Mouse (Mus musculus) left cerebral cortex, adult 2 months (tissue): ENCODE data around the gene Sik3. TPM values are rescaled to one million over a fixed set of nuclear protein-coding genes. Genes with fewer than 3 reads are reported as not detected.

Experiments
- DNase-seq, 2 experiments: peaks; one replicate each; pipeline ENCODE4 v3.0.0; 2021 to 2022; ENCODE audit warnings: low spot score in 2 of 2, mixed read lengths in 1 of 2; ENCODE audit errors: extremely low spot score in 1 of 2
- H3K27ac ChIP-seq: fragments of 200-600 bp; 2 replicates; pipeline ENCODE4 v1.8.1; 2022
- H3K4me3 ChIP-seq: fragments of 200-600 bp; 2 replicates; pipeline ENCODE4 v1.8.1; 2022
- CTCF ChIP-seq: fragments of 200-600 bp; IDR thresholded peaks from 2 replicates; pipeline ENCODE4 v1.8.1; 2022; ENCODE audit warnings: antibody characterized with exemption, mild to moderate bottlenecking, moderate library complexity
- intact Hi-C: fragments of 180-260 bp; cut with DNase I; formaldehyde crosslinking; loops from one replicate; pipeline ENCODE4 v1.15.1; 2025
- total RNA-seq, 2 experiments: library from RNA; stranded (reverse); gene quantifications; 2 replicates each; pipeline ENCODE4 v1.2.3; 2021

The Sik3 gene
- total RNA-seq, 2 experiments from 2014 or later: 122 to 127 TPM

- no peak for TF ChIP-seq CTCF
- no peak overlapping the region for H3K27ac ChIP-seq
Measured at GRCm38 (mm10) chr9:46191234-46191633, 178.6 kb downstream of the Sik3 start.

GRCm38 (mm10) chr9:46191644-46192043, 179.0 kb downstream of the Sik3 start:
- no peak for DNase-seq
- peak; percentile 70 for TF ChIP-seq CTCF
- no peak overlapping the region for H3K4me3 ChIP-seq
- intact Hi-C loops: loop anchor here (1.0 to 5.0 kb wide), 2 partner anchors 109 to 187 kb away; no protein-coding TSS in a partner anchor
- no peak overlapping the region for H3K27ac ChIP-seq

More at GRCm38 (mm10) chr9:46191234-46191633, 178.6 kb downstream of the Sik3 start:
- DNase-seq: no peak
- H3K4me3 ChIP-seq: no peak overlapping the region
- intact Hi-C loops: loop anchor here (1.0 to 5.0 kb wide), 2 partner anchors 109 to 187 kb away; no protein-coding TSS in a partner anchor

DNA sequence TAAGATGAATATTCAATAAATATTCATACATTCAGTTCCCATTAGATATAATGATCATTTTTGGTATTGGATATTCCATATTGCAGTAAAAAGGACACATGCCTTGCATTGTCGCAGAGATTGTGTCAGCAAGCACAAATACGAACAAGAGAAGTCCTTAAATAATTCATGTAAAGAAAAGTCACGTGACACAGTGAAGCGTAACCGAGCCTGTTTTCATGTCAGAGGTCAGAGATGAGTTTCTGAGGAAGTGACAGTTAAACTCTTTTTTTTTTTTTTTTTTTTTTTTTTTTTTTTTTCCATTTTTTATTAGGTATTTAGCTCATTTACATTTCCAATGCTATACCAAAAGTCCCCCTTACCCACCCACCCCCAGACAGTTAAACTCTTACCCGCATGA, 180.0 kb downstream of the Sik3 start:
- Histone ChIP-seq H3K27ac (no peak overlapping the region), H3K4me3 (no peak overlapping the region)
- no peak for DNase-seq
- intact Hi-C loops: loop anchor here (5.0 kb wide), 1 partner anchor 110 kb away; no protein-coding TSS in a partner anchor
- TF ChIP-seq CTCF: no peak

GRCm38 (mm10) chr9:46194809-46195208, 182.2 kb downstream of the Sik3 start:
- H3K4me3 ChIP-seq: no peak overlapping the region
- H3K27ac ChIP-seq: no peak overlapping the region
- TF ChIP-seq CTCF: no peak
- intact Hi-C loops: loop anchor here (5.0 kb wide), 1 partner anchor 113 kb away; no protein-coding TSS in a partner anchor
- no peak for DNase-seq

GRCm38 (mm10) chr9:46196699-46197169, 184.1 kb downstream of the Sik3 start:
- intact Hi-C loops: no loop called here
- DNase-seq: no peak
- H3K4me3 ChIP-seq: no peak overlapping the region
- H3K27ac ChIP-seq: no peak overlapping the region
- TF ChIP-seq CTCF: no peak

GRCm38 (mm10) chr9:46198461-46198860, 185.8 kb downstream of the Sik3 start:
- intact Hi-C loops: no loop called here
- peak; percentile 36 to 45 for DNase-seq
- Histone ChIP-seq H3K4me3 (no peak overlapping the region), H3K27ac (no peak overlapping the region)
- no peak for TF ChIP-seq CTCF

- TF ChIP-seq CTCF: no peak
- H3K4me3 ChIP-seq: no peak overlapping the region
- intact Hi-C loops: no loop called here
- DNase-seq: no peak
- no peak overlapping the region for H3K27ac ChIP-seq
Measured at GRCm38 (mm10) chr9:46198936-46199335, 186.3 kb downstream of the Sik3 start.

DNA sequence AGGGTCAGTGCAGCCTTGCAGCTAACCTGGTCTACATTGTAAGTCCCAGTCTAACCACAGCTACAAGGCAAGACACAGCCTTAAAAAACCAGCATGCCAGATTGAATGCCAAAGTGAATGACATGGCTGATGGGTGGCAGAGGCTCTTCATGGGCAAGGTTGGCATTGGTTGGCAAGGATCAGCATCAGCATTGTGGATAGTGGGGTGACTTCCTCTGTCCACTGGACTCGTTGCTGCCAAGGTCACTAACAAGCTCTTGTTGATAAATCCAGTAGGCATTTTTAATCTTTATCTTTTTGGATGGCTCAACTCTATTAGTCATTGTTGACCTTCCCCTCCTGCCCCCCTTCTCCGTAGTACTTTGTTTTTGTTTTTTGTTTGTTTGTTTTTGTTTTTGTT, 187.0 kb downstream of the Sik3 start:
- Histone ChIP-seq H3K4me3 (no peak overlapping the region), H3K27ac (no peak overlapping the region)
- TF ChIP-seq CTCF: no peak
- DNase-seq: no peak
- intact Hi-C loops: loop anchor here (5.0 kb wide), 1 partner anchor 48 kb away; no protein-coding TSS in a partner anchor

DNA sequence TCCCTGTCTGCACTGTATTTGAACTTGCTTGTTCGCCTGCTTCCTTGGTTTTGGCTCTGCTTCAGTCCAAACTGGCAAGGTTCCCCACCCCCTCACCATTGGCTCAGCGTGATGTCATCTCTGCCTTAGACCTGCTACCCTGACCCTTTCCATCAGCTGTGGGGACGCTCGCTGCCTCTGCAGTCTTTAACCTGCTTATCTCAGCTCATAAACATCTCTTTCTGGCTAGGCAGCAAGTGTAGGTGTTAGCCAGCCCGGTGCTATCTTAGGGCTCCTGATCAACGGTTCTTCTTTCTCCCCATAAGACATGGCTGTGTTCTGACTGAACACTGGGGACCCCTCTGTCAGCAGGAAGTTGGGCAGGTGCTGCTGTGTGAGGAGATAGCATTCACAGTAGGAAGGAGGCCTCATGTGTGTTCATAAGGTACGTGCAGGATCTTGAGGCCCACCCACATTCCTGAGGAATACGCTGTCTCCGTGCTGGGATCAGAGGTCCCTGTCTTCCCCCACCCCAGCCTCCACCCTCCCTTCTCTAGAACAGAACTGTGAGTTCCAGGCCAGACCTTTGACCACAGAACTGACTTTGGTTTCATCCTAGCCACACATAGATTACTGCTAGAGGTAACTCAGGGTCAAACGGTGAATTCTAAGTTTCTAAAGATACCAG, 194.3 kb downstream of the Sik3 start:
- TF ChIP-seq CTCF: no peak
- no peak overlapping the region for H3K27ac ChIP-seq
- no peak for DNase-seq
- no peak overlapping the region for H3K4me3 ChIP-seq
- intact Hi-C loops: no loop called here

DNA sequence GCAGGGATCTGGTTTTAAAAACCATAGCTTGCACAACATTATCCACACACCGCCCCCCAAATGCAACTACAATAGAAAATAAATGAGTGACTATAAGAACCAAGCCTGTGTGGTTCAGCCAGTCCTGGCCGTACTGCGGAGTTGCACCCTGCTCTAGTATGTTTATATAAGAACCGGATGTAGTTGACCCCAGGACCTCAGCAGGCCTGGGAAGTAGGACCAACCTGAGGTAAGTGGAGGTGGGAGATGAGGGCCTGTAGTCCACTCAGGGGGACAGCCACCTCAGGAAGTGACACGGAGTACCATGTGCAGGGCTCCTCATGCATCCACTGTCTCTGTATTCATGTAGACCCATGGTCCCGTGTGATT, 194.9 kb downstream of the Sik3 start:
- no peak overlapping the region for H3K27ac ChIP-seq
- no peak overlapping the region for H3K4me3 ChIP-seq
- TF ChIP-seq CTCF: no peak
- intact Hi-C loops: no loop called here
- no peak for DNase-seq

GRCm38 (mm10) chr9:46208401-46208974, 195.9 kb downstream of the Sik3 start:
- no peak for TF ChIP-seq CTCF
- no peak overlapping the region for H3K4me3 ChIP-seq
- intact Hi-C loops: no loop called here
- H3K27ac ChIP-seq: no peak overlapping the region
- DNase-seq: no peak

DNA sequence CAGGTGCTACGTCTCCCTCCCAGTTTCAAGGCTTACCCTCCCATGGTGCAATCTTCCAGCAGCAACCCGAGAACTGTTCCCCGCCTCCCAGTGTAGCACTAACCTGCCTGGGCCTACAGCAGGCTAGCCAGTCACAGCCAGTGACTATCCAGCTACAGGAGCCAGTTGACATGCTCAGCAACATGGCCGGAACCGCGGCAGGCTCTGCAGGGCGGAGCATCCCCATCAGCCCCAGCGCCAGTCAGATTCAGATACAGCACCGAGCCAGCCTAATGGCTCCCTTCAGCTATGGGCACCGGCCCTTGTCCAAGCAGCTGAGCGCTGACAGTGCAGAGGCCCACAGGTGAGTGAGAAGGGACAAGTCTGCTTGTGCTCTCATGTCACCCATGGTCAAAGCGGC, 197.9 kb downstream of the Sik3 start:
- Histone ChIP-seq H3K27ac (no peak overlapping the region), H3K4me3 (no peak overlapping the region)
- intact Hi-C loops: no loop called here
- no peak for TF ChIP-seq CTCF
- DNase-seq: no peak
